Mouse (Mus musculus) E14TG2a.4 (cell line): Measurements from ENCODE around the gene Sdc3.

Experiments used
- H3K27me3 ChIP-seq: 2 replicates; pipeline ENCODE4 v1.6.1; 2014; ENCODE audit warnings: low read length, control low read depth; ENCODE audit not compliant: insufficient read depth
- H3K36me3 ChIP-seq: 2 replicates; pipeline ENCODE4 v1.6.1; 2014; ENCODE audit warnings: low read length, control low read depth; ENCODE audit not compliant: insufficient read depth
- H3K4me1 ChIP-seq: replicated peaks from 2 replicates; pipeline ENCODE4 v1.6.1; 2014; ENCODE audit warnings: low read depth, low read length, control low read depth
- H3K4me3 ChIP-seq: replicated peaks from 2 replicates; pipeline ENCODE4 v1.5.1; 2014; ENCODE audit warnings: mild to moderate bottlenecking, low read length
- H3K9me3 ChIP-seq: 2 replicates; pipeline ENCODE4 v1.6.1; 2014; ENCODE audit warnings: low read length, control low read depth
- CTCF ChIP-seq: conservative IDR thresholded peaks from 2 replicates; pipeline ENCODE4 v1.5.1; 2014; ENCODE audit warnings: low read length
- NANOG ChIP-seq: IDR thresholded peaks from 2 replicates; pipeline ENCODE4 v1.6.1; 2014; ENCODE audit warnings: borderline replicate concordance, low read length, mixed read lengths
- POU5F1 ChIP-seq: IDR thresholded peaks from 2 replicates; pipeline ENCODE4 v1.6.1; 2014; ENCODE audit warnings: low read length, borderline replicate concordance

Sdc3 gene

GRCm38 (mm10) chr4:130804292-130804691, 12.0 kb downstream of the Sdc3 start:
- no peaks in the 10 kb centered on the region for H3K36me3 ChIP-seq
- peaks cover 18% of the 10 kb centered on the region for H3K27me3 ChIP-seq
- no peak for TF ChIP-seq POU5F1
- no peak for TF ChIP-seq NANOG
- TF ChIP-seq CTCF: no peak

GRCm38 (mm10) chr4:130804771-130805361, 12.5 kb downstream of the Sdc3 start:
- TF ChIP-seq NANOG (no peak), CTCF (no peak), POU5F1 (no peak)
- Histone ChIP-seq H3K36me3 (no peaks in the 10 kb centered on the region), H3K27me3 (peaks cover 12% of the 10 kb centered on the region), H3K4me3 (no peak overlapping the region), H3K9me3 (peaks cover 10% of the 10 kb centered on the region), H3K4me1 (peaks cover 12% of the 10 kb centered on the region)

More at GRCm38 (mm10) chr4:130804292-130804691, 12.0 kb downstream of the Sdc3 start:
- H3K4me3 ChIP-seq: no peak overlapping the region
- H3K4me1 ChIP-seq: peaks cover 12% of the 10 kb centered on the region
- H3K9me3 ChIP-seq: peaks cover 10% of the 10 kb centered on the region

- Histone ChIP-seq H3K9me3 (peaks cover 10% of the 10 kb centered on the region), H3K36me3 (no peaks in the 10 kb centered on the region), H3K4me1 (peaks cover 12% of the 10 kb centered on the region), H3K27me3 (peaks cover 5% of the 10 kb centered on the region), H3K4me3 (no peak overlapping the region)
- TF ChIP-seq CTCF (no peak), NANOG (no peak), POU5F1 (no peak)
Observed at GRCm38 (mm10) chr4:130805746-130806145, 13.4 kb downstream of the Sdc3 start.

GRCm38 (mm10) chr4:130806746-130807145, 14.4 kb downstream of the Sdc3 start:
- H3K9me3 ChIP-seq: peaks cover 10% of the 10 kb centered on the region
- TF ChIP-seq NANOG: no peak
- peaks cover 10% of the 10 kb centered on the region for H3K27me3 ChIP-seq
- no peaks in the 10 kb centered on the region for H3K36me3 ChIP-seq
- H3K4me1 ChIP-seq: peaks cover 7% of the 10 kb centered on the region
- no peak overlapping the region for H3K4me3 ChIP-seq

- TF ChIP-seq NANOG (no peak), CTCF (no peak), POU5F1 (no peak)
- peaks cover 10% of the 10 kb centered on the region; the same call in 1 of the 2 replicates for H3K27me3 ChIP-seq
Observed at GRCm38 (mm10) chr4:130809784-130810183, 17.4 kb downstream of the Sdc3 start.

GRCm38 (mm10) chr4:130810845-130811244, 18.5 kb downstream of the Sdc3 start:
- H3K27me3 ChIP-seq: peaks cover 10% of the 10 kb centered on the region; the same call in 1 of the 2 replicates
- TF ChIP-seq NANOG: no peak
- H3K36me3 ChIP-seq: no peaks in the 10 kb centered on the region
- H3K4me3 ChIP-seq: no peak overlapping the region
- no peaks in the 10 kb centered on the region for H3K9me3 ChIP-seq
- H3K4me1 ChIP-seq: peaks cover 2% of the 10 kb centered on the region; the same call in 1 of the 2 replicates

More at GRCm38 (mm10) chr4:130809784-130810183, 17.4 kb downstream of the Sdc3 start:
- H3K4me1 ChIP-seq: peaks cover 2% of the 10 kb centered on the region; the same call in 1 of the 2 replicates
- no peak overlapping the region for H3K4me3 ChIP-seq
- no peaks in the 10 kb centered on the region for H3K36me3 ChIP-seq
- H3K9me3 ChIP-seq: peaks cover under 1% of the 10 kb centered on the region; the same call in 1 of the 2 replicates

GRCm38 (mm10) chr4:130811385-130811784, 19.0 kb downstream of the Sdc3 start:
- TF ChIP-seq NANOG (no peak), POU5F1 (no peak), CTCF (no peak)
- Histone ChIP-seq H3K9me3 (no peaks in the 10 kb centered on the region), H3K4me3 (no peak overlapping the region), H3K4me1 (no peaks in the 10 kb centered on the region), H3K36me3 (no peaks in the 10 kb centered on the region), H3K27me3 (peaks cover 10% of the 10 kb centered on the region; the same call in 1 of the 2 replicates)

GRCm38 (mm10) chr4:130813958-130814357, 21.6 kb downstream of the Sdc3 start:
- TF ChIP-seq POU5F1 (no peak), NANOG (no peak), CTCF (no peak)
- no peaks in the 10 kb centered on the region for H3K9me3 ChIP-seq
- H3K27me3 ChIP-seq: peaks cover 10% of the 10 kb centered on the region; the same call in 1 of the 2 replicates
- H3K36me3 ChIP-seq: no peaks in the 10 kb centered on the region
- no peaks in the 10 kb centered on the region for H3K4me1 ChIP-seq
- no peak overlapping the region for H3K4me3 ChIP-seq

GRCm38 (mm10) chr4:130814742-130815330, 22.5 kb downstream of the Sdc3 start:
- Histone ChIP-seq H3K9me3 (no peaks in the 10 kb centered on the region), H3K27me3 (peaks cover 10% of the 10 kb centered on the region; the same call in 1 of the 2 replicates), H3K36me3 (no peaks in the 10 kb centered on the region), H3K4me3 (no peak overlapping the region), H3K4me1 (no peaks in the 10 kb centered on the region)
- TF ChIP-seq CTCF (no peak), POU5F1 (no peak), NANOG (no peak)
